Mouse (Mus musculus) activated CD4-positive, CD25-positive, alpha-beta regulatory T cell, adult 4 months (primary cell): Measurements from ENCODE around the gene Slc50a1. TPM values are rescaled to one million over a fixed set of nuclear protein-coding genes. Genes with fewer than 3 reads are reported as not detected.

ENCODE experiments used
- ATAC-seq: one replicate; pipeline ENCODE4 v1.8.0; 2017
- polyA plus RNA-seq, 2 experiments: library from polyadenylated mRNA; unstranded; fragments of 100-300 nt; shearing (Covaris generic); gene quantifications; one replicate each; pipeline ENCODE4 v1.2.1; 2017

The Slc50a1 gene
- 100 to 1,000 TPM; 195 to 254 TPM for polyA plus RNA-seq

DNA sequence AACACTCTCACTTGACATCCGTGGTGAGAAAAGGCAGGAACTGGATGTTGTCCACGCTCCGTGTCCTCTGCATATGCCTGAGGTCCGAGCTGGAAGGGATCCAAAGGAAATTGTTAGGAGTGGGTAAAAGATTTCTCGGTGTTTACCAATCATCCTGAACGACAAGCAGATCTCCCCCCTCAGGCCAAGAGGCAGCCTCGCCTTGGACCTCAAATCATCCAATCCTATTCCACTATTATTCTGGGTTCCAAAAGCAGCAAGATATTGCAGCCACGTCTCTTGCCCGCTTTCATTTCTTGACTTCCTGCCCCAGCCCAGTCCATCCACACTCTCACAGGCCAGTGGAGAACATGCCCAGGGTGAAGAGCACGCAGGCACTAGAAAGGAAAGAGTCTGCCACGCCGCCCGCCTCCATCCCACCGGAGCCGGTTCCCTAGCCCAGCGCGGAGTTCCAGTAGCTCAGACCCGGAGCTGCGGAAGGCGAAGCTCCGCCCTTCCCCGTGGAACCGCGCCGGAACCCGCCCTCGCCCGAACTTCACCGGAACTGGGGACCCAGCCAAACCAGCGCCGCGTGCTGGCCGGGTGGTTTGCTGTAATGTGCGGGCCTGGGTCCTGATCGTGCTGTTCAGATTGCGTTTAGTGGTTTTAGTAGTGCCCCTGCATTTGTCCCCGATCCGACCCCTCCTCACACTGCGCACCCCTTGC is at the start of gene Slc50a1:
Gene Slc50a1 (minus strand): TSS at position 520 of the 705 bp plus-strand sequence.
- ATAC-seq: peak; percentile 62

DNA sequence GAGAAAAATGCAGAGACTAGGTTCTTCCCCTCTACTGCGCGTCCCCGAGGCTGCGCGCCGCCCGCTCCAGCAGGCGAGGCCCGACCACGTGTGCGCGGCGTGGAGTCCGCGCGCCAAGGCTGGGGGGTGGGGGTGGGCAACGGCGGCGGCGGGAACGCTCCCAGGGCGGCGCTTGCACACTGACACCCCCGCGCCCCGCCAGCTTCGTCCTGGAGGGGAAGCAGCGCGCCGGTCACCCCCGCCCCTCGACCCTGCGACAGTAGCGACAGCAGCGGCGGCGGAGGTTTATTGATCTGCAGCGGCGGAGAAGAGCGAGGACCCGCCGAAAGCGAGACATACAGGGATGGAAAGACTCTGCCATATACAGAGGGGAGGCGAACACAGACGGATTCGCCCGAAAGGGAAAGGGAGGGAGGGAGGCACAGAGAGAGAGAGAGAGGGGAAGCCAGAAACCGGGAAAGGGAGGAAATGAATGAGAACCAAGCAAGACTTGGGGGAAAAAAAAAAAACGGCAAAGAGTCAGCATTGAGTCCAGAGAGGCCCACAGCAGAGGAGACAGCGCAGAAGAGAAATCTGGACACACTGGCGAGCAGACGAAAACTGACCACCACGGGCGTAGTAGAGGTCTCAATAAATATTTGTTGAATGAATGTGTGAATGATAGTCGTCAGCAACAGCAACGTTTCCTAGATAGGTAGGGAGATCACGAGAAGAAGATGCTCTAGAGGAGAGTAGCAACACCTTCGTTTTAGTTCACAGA is 49.4 kb upstream of the Slc50a1 start:
- ATAC-seq: no peak

DNA sequence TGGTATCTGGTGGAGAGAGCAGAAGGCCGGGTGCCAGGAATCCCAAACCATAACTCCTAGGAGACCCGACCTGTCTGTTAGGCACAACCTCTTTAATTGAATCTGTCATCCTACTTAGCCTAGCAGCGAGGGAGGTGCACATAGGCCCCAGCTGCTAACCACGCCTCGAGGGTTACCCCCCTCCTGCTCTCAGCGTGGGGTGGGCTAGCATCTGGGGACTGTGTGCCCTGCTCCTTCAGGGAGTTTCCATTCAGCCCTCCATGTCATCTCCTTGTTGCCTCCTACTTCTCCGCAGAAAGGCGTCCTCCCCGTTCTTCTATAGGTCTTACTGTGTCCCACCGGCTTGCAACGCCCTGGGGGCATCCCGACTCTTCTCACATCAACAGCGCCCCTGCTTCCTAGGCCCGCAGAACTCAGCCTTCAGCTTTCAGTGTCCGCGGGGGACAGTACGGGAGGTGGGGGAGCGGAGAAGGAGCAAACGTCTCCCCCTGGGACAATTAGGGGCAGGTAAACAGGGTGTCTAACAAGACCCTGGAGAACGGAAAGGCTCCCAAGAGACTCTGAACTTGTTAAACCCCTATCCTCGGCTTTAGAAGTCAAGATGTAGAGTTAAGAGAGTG is 48.7 kb upstream of the Slc50a1 start:
- no peak for ATAC-seq

- no peak for ATAC-seq
These were observed 47.9 kb upstream of the Slc50a1 start for GRCm38 (mm10) chr3:89318316-89318715.

GRCm38 (mm10) chr3:89317246-89317645 is 46.9 kb upstream of the Slc50a1 start:
- ATAC-seq: no peak

GRCm38 (mm10) chr3:89316833-89317232 is 46.5 kb upstream of the Slc50a1 start:
- ATAC-seq: peak; percentile 50

DNA sequence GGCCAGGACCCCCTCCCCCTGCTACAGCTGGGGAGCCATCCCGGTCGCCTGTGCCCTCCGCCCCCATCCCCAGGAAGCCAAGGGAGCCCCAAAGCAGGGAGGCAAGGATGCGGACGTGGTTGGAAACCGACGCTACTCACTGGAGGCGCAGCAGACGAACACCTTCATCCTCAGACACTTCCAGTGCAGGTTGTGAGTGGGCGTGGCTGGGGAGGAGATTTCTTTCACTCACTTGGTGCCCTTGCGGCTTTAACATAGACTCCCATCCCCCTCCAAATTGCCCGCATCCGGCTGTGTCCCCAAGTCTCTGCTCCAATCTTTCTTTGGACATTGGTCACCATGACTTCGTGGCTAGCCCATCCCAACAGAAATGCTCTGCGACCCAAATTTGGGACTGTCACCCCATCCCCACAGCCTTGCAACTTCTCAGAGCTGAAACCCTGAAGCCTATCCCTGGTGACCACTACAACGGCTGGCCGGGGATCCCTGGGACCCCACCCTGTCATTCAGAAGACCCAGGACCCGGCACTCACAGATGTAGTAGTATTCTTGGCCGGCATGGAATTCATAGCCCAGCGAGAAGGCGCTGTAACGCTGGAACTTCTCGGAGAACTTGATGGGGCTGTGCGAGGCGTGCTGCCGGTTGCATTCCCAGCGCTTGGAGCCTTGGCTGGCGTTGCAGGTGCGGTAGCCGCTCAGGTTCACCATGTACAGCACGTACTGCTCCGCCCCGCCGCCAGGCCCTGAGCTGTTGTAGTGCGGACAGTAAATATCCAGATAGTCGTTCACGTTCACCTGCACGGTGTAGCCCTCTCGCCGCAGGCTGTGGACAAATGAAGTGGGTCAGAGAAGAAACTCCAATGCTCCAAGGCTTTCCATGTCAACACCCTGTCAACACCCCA is 45.8 kb upstream of the Slc50a1 start:
- no peak for ATAC-seq

- no peak for ATAC-seq
These were observed 45.0 kb upstream of the Slc50a1 start for GRCm38 (mm10) chr3:89315195-89315929.

DNA sequence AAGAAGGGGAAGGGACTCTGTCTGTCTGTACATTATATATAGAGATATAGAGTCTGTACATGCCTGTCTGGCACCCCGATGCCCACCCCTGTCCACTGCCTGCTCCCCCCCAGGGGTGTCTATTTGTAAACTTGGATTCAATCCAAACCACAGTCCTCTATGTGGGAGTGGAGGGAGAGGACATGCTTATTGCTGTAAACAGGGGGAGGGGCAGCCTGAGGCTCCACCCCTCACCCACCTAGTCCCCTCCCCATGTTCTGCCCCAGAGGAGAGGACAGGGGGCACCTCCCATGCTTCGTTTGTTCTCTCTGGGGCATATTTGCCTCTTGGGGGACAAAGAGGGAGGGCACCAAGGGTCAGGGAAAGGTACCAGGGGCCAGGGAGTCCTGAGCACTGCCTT is 44.4 kb upstream of the Slc50a1 start:
- no peak for ATAC-seq

DNA sequence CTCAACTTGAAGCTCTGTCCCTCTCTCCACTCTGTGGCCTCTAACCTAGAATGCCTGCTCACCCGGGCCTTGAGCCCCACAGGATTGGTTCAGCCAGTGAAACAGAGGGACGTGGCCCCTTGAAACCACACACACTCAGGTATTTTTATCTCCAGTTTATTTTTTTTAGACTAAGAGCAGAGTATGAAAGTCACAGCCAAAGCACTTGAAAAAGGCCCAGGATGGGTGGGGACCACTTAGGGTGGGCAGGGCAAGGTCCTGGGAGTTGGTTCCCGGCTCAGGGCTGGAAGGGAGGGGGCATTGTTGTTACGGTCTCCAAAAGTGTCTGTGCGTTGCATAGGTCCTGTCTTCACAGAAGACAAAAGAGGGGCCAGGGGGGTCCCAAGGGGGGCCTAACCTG is 44.0 kb upstream of the Slc50a1 start:
- ATAC-seq: no peak

DNA sequence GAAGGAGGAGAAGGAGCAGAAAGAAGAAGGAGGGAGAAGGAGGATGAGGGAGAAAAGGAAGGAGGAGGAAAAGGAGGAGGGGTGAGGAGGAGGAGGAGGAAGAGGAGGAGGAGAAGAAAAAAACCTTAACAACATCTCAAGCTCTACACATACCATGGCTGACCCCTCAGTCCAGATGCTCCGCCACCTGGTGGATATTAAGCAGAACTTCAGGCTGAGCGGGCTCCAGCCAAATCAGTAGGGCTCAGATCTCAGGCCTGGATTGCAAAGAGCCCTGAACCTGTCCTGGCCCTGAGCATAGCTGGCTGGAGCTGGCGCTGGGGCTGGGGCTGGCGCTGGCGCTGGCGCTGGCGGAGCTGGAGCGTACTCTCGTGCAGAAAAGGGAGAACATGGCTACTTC is 37.7 kb upstream of the Slc50a1 start:
- peak; percentile 68 for ATAC-seq

- ATAC-seq: no peak
These were observed 35.4 kb upstream of the Slc50a1 start for GRCm38 (mm10) chr3:89305551-89306325.

DNA sequence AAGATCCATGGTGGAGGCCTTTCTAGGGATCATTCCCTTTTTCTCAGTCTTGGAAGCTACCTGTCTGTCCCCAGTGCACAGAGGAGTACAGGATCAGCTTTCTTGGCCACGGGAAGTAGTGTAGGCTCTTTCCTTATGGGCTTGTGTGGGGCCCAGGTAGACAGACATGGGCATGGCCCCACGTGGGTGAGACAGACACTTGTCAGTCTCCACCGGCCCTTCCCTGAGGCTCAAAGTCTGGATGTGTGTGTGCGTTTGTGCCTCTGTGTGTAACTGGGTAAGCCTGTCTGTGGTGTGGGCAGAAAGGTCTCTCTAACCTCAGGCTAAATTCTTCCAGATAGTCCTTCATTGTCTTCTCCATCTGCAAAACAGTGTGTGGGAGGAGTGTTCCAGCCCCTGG is 34.7 kb upstream of the Slc50a1 start:
- no peak for ATAC-seq

DNA sequence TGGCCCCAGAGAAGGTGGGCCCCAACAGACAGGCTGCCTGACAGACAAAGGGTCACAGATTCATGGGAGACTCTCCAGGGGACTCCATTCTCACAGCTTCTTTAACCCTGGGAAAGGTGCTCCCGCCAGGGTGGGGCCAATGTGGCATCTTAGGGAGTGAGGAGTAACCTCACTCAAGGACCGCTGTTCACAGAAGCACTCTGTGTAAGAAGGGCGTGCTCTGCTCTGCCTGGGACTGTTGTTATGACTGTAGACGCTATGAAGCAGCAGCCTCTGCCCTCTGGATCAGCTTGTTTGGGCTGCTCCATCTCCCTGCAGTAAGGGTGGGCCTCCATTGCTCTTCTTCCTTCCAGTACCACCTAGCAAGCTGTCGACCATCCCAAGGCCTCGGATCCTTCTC is 34.1 kb upstream of the Slc50a1 start:
- no peak for ATAC-seq

DNA sequence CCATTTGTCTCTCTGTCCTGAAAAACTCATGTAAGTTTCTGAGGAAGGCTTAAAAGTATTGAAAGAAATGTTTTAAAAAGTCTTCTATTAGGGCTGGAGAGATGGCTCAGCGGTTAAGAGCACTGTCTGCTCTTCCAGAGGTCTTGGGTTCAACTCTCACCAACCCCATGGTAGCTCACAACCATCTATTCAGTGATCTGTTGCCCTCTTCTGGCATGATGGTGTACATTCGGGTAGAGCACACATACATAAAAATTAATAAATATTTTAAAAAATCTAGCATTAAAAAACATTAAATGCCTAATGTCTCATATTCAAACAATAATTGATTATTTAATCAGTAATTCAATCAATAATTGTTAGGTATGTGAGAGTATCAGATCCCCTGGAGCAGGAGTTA is 30.1 kb upstream of the Slc50a1 start:
- no peak for ATAC-seq

- no peak for ATAC-seq
These were observed 29.7 kb upstream of the Slc50a1 start for GRCm38 (mm10) chr3:89300071-89300470.

GRCm38 (mm10) chr3:89299499-89299898 is 29.1 kb upstream of the Slc50a1 start:
- peak; percentile 65 for ATAC-seq

GRCm38 (mm10) chr3:89298908-89299307 is 28.5 kb upstream of the Slc50a1 start:
- ATAC-seq: no peak

- no peak for ATAC-seq
These were observed 26.5 kb upstream of the Slc50a1 start for GRCm38 (mm10) chr3:89296761-89297396.

DNA sequence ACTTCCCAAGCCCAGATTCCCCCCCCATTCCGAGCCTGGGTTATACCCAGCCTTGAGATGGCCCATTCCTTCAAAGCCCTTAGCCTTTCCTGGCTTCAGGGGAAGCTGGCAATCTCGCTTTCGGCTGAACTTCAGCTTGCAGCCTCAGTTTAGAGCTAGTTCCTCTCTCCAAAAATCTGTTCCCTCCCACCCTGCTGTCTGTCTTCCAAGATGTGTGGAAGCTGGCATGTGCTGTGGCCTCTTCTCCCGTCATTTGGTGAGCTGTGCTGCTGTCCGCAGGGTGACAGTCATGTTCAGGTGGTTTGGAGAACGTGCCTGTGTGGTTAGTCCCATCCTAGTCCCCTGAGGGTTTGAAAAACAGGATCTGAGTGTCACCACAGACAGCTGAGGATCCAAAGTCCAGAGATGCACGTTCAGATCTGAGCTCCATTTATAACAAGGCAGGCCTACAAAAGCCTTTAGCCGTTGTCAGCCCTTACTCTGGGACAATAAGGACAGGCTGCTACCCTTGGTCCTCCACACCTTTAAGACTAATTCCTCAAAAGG is 25.4 kb upstream of the Slc50a1 start:
- no peak for ATAC-seq
